Mouse (Mus musculus) ovary, adult 18-20 months (tissue): ENCODE data around the gene Fbxw8.
A peak's percentile ranks its signal among the peaks of the same experiment; 100 is the strongest.

Experiments
- DNase-seq: peaks from one replicate; pipeline ENCODE4 v3.0.0; 2022; ENCODE audit warnings: low spot score, mixed read lengths

Fbxw8 gene

GRCm38 (mm10) chr5:118015669-118016068 lies 139.6 kb downstream of the Fbxw8 start:
- DNase-seq, result no peak

GRCm38 (mm10) chr5:118015028-118015427 lies 140.2 kb downstream of the Fbxw8 start:
- peak; percentile 75 for DNase-seq
